Mouse (Mus musculus) ES-Bruce4 (cell line): ENCODE data around the gene Tmem167b. TPM values are rescaled to one million over a fixed set of nuclear protein-coding genes. Genes with fewer than 3 reads are reported as not detected.

ENCODE experiments used
- H3K27ac ChIP-seq: 2 replicates; pipeline ENCODE4 v1.5.1; 2012; ENCODE audit warnings: low read length, inconsistent platforms; ENCODE audit not compliant: insufficient read depth
- H3K27me3 ChIP-seq: 2 replicates; pipeline ENCODE4 v1.6.1; 2012; ENCODE audit warnings: mild to moderate bottlenecking, low read length, inconsistent platforms; ENCODE audit not compliant: control insufficient read depth, poor library complexity, insufficient read depth, severe bottlenecking
- H3K36me3 ChIP-seq: 2 replicates; pipeline ENCODE4 v1.6.1; 2012; ENCODE audit warnings: inconsistent platforms, mild to moderate bottlenecking, low read length, moderate library complexity; ENCODE audit not compliant: control insufficient read depth, poor library complexity, insufficient read depth, severe bottlenecking
- H3K4me1 ChIP-seq: one replicate; pipeline ENCODE4 v1.8.1; 2011; ENCODE audit warnings: low read length; ENCODE audit not compliant: control insufficient read depth, insufficient read depth
- H3K4me3 ChIP-seq: 2 replicates; pipeline ENCODE4 v1.5.1; 2011; ENCODE audit warnings: low read depth, mild to moderate bottlenecking, low read length
- H3K9ac ChIP-seq: 2 replicates; pipeline ENCODE4 v1.6.1; 2012; ENCODE audit warnings: low read depth, mild to moderate bottlenecking, inconsistent platforms; ENCODE audit not compliant: poor library complexity, severe bottlenecking
- H3K9me3 ChIP-seq: replicated peaks from 2 replicates; pipeline ENCODE4 v1.6.1; 2012; ENCODE audit warnings: mild to moderate bottlenecking, low read length, inconsistent platforms; ENCODE audit not compliant: control insufficient read depth, poor library complexity, insufficient read depth, severe bottlenecking
- CTCF ChIP-seq: IDR thresholded peaks from one replicate; pipeline ENCODE4 v1.8.1; 2011; ENCODE audit warnings: low read depth, low read length
- EP300 ChIP-seq: IDR thresholded peaks from 2 replicates; pipeline ENCODE4 v1.6.1; 2011; ENCODE audit warnings: low read depth, low read length; ENCODE audit not compliant: insufficient read depth
- POLR2A ChIP-seq: IDR thresholded peaks from one replicate; pipeline ENCODE4 v1.8.1; 2011; ENCODE audit warnings: low read length; ENCODE audit not compliant: insufficient read depth
- polyA plus RNA-seq: library from polyadenylated mRNA; stranded (reverse); fragments of >200 nt; gene quantifications from 2 replicates; pipeline ENCODE4 v1.2.4, GENCODE M21; 2011; ENCODE audit warnings: low read depth; ENCODE audit not compliant: missing spikeins, insufficient read depth, insufficient read length

Tmem167b gene
- polyA plus RNA-seq, result 22.7 and 25.5 TPM in 2 replicates

GRCm38 (mm10) chr3:108562133-108562730 lies at the start of gene Tmem167b:
TSS of gene Tmem167b (minus strand) at chr3:108562466.
- Histone ChIP-seq H3K4me1 (no peaks in the 10 kb centered on the region), H3K27ac (peak within 1 kb of the TSS; percentile 24; the same call in 1 of the 2 replicates), H3K9ac (peak within 1 kb of the TSS; percentile 87), H3K4me3 (peak within 1 kb of the TSS; percentile 86), H3K36me3 (peaks cover 7% of the 10 kb centered on the region), H3K9me3 (no peaks in the 10 kb centered on the region), H3K27me3 (no peaks in the 10 kb centered on the region)
- TF ChIP-seq CTCF (no peak), EP300 (peak; percentile 85)

- Histone ChIP-seq H3K4me1 (no peaks in the 10 kb centered on the region), H3K27ac (no peak overlapping the region), H3K9me3 (no peaks in the 10 kb centered on the region), H3K4me3 (no peak overlapping the region), H3K9ac (no peak overlapping the region), H3K36me3 (no peaks in the 10 kb centered on the region; the same call in 1 of the 2 replicates), H3K27me3 (no peaks in the 10 kb centered on the region)
- TF ChIP-seq CTCF (no peak), POLR2A (no peak), EP300 (no peak)
Measured at GRCm38 (mm10) chr3:108608906-108609305, 46.6 kb upstream of the Tmem167b start.

GRCm38 (mm10) chr3:108591530-108592522 lies 29.6 kb upstream of the Tmem167b start:
- Histone ChIP-seq H3K4me3 (peak overlapping the region; percentile 71), H3K9me3 (no peaks in the 10 kb centered on the region), H3K9ac (peak overlapping the region; percentile 50), H3K36me3 (no peaks in the 10 kb centered on the region), H3K27ac (no peak overlapping the region), H3K27me3 (no peaks in the 10 kb centered on the region), H3K4me1 (no peaks in the 10 kb centered on the region)
- TF ChIP-seq POLR2A, result no peak
- TF ChIP-seq CTCF, result no peak
- no peak for TF ChIP-seq EP300

GRCm38 (mm10) chr3:108590786-108591529 lies 28.7 kb upstream of the Tmem167b start, which contains the start of gene Wdr47:
TSS of gene Wdr47 (plus strand) at chr3:108591279.
- H3K4me3 ChIP-seq, result peak within 1 kb of the TSS; percentile 71
- H3K27me3 ChIP-seq, result no peaks in the 10 kb centered on the region
- TF ChIP-seq EP300 (no peak), CTCF (no peak), POLR2A (no peak)
- H3K4me1 ChIP-seq, result no peaks in the 10 kb centered on the region
- H3K27ac ChIP-seq, result no peak within 1 kb of the TSS
- no peaks in the 10 kb centered on the region for H3K36me3 ChIP-seq
- H3K9me3 ChIP-seq, result no peaks in the 10 kb centered on the region
- H3K9ac ChIP-seq, result peak within 1 kb of the TSS; percentile 50

GRCm38 (mm10) chr3:108588446-108588845 lies 26.2 kb upstream of the Tmem167b start:
- Histone ChIP-seq H3K9me3 (no peaks in the 10 kb centered on the region), H3K4me1 (no peaks in the 10 kb centered on the region), H3K27me3 (no peaks in the 10 kb centered on the region; the same call in 1 of the 2 replicates), H3K27ac (peak overlapping the region; percentile 83), H3K36me3 (no peaks in the 10 kb centered on the region), H3K9ac (no peak overlapping the region), H3K4me3 (no peak overlapping the region)
- TF ChIP-seq EP300 (peak; percentile 61; the same call in 1 of the 2 replicates), POLR2A (no peak)
